Mouse (Mus musculus) embryonic facial prominence, embryonic 14.5 days (tissue): ENCODE measurements around the gene Klf3. TPM values are rescaled to one million over a fixed set of nuclear protein-coding genes. Genes with fewer than 3 reads are reported as not detected.

ENCODE experiments used
- ATAC-seq: fragments of 200-750 bp; cut with Nextera tagmentation; 2 replicates; pipeline ENCODE4 v1.8.0; 2017; ENCODE audit warnings: low read depth, moderate number of reproducible peaks, moderate TSS enrichment
- DNase-seq: peaks from one replicate; pipeline ENCODE4 v3.0.0-alpha.2; 2015; ENCODE audit warnings: low spot score
- H3K27ac ChIP-seq: fragments of 300-500 bp; sonication (generic); replicated peaks from 2 replicates; pipeline ENCODE4 v1.5.1; 2014; ENCODE audit warnings: low read depth, mild to moderate bottlenecking, low read length, moderate library complexity
- H3K27me3 ChIP-seq: fragments of 300-500 bp; sonication (generic); replicated peaks from 2 replicates; pipeline ENCODE4 v1.6.1; 2014; ENCODE audit warnings: low read length; ENCODE audit not compliant: control insufficient read depth, insufficient read depth
- H3K36me3 ChIP-seq: fragments of 300-500 bp; sonication (generic); 2 replicates; pipeline ENCODE4 v1.6.1; 2014; ENCODE audit warnings: low read length, mixed read lengths; ENCODE audit not compliant: control insufficient read depth, insufficient read depth
- H3K4me1 ChIP-seq: fragments of 300-500 bp; sonication (generic); 2 replicates; pipeline ENCODE4 v1.6.1; 2014; ENCODE audit warnings: antibody characterized with exemption, low read length; ENCODE audit not compliant: control insufficient read depth, insufficient read depth
- H3K4me2 ChIP-seq: fragments of 300-500 bp; sonication (generic); 2 replicates; pipeline ENCODE4 v1.6.1; 2014; ENCODE audit warnings: low read depth, mild to moderate bottlenecking, low read length, moderate library complexity, mixed read lengths
- H3K4me3 ChIP-seq: fragments of 300-500 bp; sonication (generic); 2 replicates; pipeline ENCODE4 v1.5.1; 2014; ENCODE audit warnings: low read depth, mild to moderate bottlenecking, low read length
- H3K9ac ChIP-seq: fragments of 300-500 bp; sonication (generic); 2 replicates; pipeline ENCODE4 v1.6.1; 2014; ENCODE audit warnings: low read depth, mild to moderate bottlenecking, low read length, moderate library complexity, mixed read lengths
- H3K9me3 ChIP-seq: fragments of 300-500 bp; sonication (generic); 2 replicates; pipeline ENCODE4 v1.6.1; 2016; ENCODE audit warnings: low read length; ENCODE audit not compliant: control insufficient read depth
- WGBS: fragments of 180-500 bp; shearing (Covaris S2); extraction: QIAGEN DNeasy Blood & Tissue Kit; methylation state at CpG from one replicate; pipeline ENCODE4 v1.1.7; 2014; 5-methylcytosine and 5-hydroxymethylcytosine counted together
- polyA plus RNA-seq: library from polyadenylated mRNA; unstranded; fragments of >200 nt; fragmentation: Nextera tagmentation; extraction: Ambion mirVana; gene quantifications from 2 replicates; pipeline ENCODE4 v1.2.1, GENCODE M21; 2014

The Klf3 gene
- polyA plus RNA-seq, result 58.5 and 65.5 TPM in 2 replicates

DNA sequence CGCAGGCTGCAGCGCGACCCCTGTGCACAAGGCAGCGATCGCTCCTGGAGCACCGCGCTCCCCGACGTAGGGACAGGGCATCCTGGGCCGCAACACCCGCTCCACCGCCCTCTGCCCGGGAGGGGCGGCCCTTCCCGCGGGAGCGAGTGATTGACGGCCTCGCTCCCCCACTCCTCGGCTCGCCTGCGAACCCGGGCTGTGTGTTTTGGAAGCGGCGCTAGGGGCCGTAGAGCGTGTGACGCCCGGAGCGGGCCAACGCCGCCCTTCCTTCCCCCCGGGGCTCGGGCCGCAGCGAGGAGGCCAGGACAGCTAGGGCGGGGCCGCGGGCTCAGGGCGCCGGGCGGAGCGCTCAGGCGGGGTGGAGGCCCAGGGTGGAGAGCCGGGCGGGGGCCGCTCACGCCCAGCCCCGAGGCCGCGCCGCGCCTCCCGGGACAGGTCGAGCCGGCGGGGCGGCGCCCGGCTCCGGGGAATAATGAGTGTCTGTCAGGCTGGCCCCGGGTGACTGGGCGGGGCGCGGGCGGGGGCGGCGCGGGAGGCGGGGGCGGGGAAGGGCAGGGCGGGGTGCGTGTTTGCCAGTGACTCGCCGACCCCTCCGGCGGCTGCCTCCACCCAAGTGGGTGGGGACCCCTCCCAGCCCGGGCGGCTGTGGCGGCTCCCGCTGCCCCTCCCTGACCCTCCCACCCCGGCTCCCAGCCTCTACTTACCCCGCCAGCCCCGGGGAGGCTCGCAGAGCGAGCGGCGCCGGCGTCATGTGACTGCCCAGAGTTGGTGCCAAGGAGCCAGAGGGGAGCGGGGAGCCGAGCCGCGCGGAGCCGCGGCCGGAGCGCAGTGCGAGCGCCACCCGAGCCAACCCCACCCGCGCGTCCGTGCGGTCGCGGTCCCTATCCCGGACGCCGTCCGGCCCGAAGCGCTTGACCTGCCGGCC lies at the start of gene Klf3:
TSS of gene Klf3 (plus strand) at position 594 of the 925 bp plus-strand sequence.
- H3K27me3 ChIP-seq, result no peaks in the 10 kb centered on the region
- ATAC-seq, result peak; percentile 92
- peak within 1 kb of the TSS; percentile 78 for H3K4me2 ChIP-seq
- DNase-seq, result peak; percentile 96
- H3K9me3 ChIP-seq, result peaks cover 6% of the 10 kb centered on the region; the same call in 1 of the 2 replicates
- H3K4me3 ChIP-seq, result peak within 1 kb of the TSS; percentile 89
- peak within 1 kb of the TSS; percentile 97 for H3K9ac ChIP-seq
- no peaks in the 10 kb centered on the region for H3K36me3 ChIP-seq
- WGBS, result 0% methylated on average over 8 of the region's 116 CpGs
- peak within 1 kb of the TSS; percentile 98 for H3K27ac ChIP-seq
- peaks cover 24% of the 10 kb centered on the region for H3K4me1 ChIP-seq

DNA sequence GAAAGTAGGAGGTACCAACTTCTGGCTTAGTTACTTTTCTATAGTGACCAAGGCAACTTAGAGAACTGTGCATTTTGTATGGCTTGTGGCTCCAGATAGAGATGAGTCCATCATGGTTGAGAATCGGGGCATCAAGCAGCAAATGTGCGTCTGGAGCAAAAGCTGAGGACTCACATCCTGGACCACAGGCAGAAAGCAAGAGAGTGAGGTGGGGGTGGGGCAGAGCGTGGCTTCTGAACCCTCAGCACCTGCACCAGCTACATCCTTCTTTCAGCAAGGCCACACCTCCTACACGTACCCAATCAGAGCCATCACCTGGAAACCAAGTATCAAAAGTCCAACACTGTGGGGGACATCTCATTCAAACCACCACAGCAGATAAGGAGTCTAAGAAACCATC lies 40.9 kb upstream of the Klf3 start:
- H3K27ac ChIP-seq, result no peak overlapping the region
- DNase-seq (no peak), ATAC-seq (no peak)
- H3K4me2 ChIP-seq, result no peak overlapping the region
- no peaks in the 10 kb centered on the region for H3K4me1 ChIP-seq
- no peaks in the 10 kb centered on the region for H3K36me3 ChIP-seq
- 87% methylated on average over 4 of the region's 4 CpGs for WGBS
- no peak overlapping the region for H3K4me3 ChIP-seq
- no peak overlapping the region for H3K9ac ChIP-seq
- H3K9me3 ChIP-seq, result no peaks in the 10 kb centered on the region
- H3K27me3 ChIP-seq, result no peaks in the 10 kb centered on the region

DNA sequence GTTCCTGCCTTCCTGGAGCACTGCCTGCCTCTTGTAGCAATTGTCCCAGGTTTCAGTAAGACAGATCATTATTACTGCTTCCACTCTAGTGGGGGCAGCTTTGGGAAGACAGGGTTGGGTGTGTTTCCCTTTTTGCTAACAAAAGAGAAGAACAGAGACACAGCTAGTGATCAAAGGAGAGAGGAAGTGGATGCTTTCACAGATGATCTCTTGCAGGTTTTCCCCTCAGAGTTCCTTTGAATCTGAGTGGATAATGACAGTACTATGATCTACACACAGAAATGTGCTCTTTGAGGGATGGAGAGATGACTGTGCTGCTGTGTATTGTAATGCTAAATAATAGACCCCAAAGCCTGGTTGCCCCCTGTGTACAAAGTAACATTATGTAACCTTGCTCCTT lies 38.7 kb upstream of the Klf3 start:
- ATAC-seq, result no peak
- Histone ChIP-seq H3K4me1 (no peaks in the 10 kb centered on the region), H3K27ac (no peak overlapping the region), H3K4me3 (no peak overlapping the region), H3K9ac (no peak overlapping the region), H3K36me3 (no peaks in the 10 kb centered on the region), H3K4me2 (no peak overlapping the region), H3K9me3 (peaks cover 11% of the 10 kb centered on the region; the same call in 1 of the 2 replicates), H3K27me3 (no peaks in the 10 kb centered on the region)
- DNase-seq, result no peak

DNA sequence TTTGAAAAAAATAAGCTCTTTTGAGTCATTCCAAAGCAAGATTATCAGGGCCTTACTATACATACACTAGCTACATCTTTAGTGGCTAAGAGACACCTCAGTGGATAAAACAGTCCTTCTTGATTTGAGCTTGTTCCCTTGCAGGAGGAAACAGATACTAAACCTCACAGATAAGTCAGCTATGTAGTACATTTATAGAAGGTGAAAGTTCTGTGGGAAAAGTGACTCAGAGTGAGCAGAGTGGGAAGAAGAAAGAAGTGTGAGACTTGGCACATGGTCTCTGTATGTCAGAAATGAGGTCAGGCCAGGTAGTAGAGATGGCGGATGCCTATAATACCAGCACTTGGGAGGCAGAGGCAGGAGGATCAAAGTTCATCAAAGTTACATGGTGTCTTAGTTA lies 37.4 kb upstream of the Klf3 start:
- Histone ChIP-seq H3K9ac (no peak overlapping the region), H3K27me3 (no peaks in the 10 kb centered on the region)
- 90% methylated on average over 1 of the region's 1 CpGs for WGBS

DNA sequence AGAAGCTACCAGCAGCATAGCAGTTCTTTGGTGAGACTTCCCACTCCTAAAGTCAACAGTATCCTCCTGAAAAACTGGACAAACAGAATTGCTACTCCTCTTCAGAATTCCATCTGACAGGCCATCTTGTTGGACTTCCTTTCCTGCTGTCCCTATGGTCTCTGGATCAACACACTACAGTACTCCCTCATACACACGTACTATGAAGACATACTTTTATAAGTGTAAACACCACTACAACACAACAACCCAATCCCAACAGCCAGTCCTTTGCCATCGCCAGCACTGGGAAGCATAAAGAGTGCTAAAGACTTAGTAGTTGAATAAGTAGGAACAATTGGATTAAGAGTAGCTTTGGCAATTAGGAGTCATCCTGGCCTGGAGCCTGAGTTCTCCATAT lies 36.6 kb upstream of the Klf3 start:
- Histone ChIP-seq H3K36me3 (no peaks in the 10 kb centered on the region), H3K4me2 (no peak overlapping the region), H3K4me1 (no peaks in the 10 kb centered on the region), H3K9ac (no peak overlapping the region), H3K27me3 (no peaks in the 10 kb centered on the region), H3K4me3 (no peak overlapping the region), H3K9me3 (peaks cover 11% of the 10 kb centered on the region; the same call in 1 of the 2 replicates), H3K27ac (no peak overlapping the region)
- ATAC-seq (no peak), DNase-seq (no peak)
- 92% methylated on average over 2 of the region's 2 CpGs for WGBS

More for the DNA sequence above, 37.4 kb upstream of the Klf3 start:
- H3K4me2 ChIP-seq, result no peak overlapping the region
- ATAC-seq (no peak), DNase-seq (no peak)
- H3K4me1 ChIP-seq, result no peaks in the 10 kb centered on the region
- no peak overlapping the region for H3K27ac ChIP-seq
- no peak overlapping the region for H3K4me3 ChIP-seq
- H3K9me3 ChIP-seq, result peaks cover 11% of the 10 kb centered on the region; the same call in 1 of the 2 replicates
- H3K36me3 ChIP-seq, result no peaks in the 10 kb centered on the region

DNA sequence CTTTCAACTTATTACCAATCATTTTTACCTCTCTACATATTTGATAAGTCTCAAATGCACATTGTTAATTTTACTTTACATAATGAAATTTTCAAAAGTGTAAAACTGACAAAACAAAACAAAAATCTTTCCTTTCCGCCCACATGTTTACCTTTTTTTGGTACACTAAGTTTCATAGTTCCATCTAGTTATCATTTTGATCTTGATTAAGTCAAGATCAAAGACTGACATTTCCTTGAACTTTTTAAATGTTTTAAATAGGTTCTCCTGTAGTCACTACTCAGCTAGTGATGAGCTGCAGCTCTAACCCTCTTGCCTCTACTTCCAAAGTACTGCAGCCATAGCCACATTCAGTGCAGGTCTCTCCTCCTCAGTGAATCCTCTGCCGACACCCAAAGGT lies 31.6 kb upstream of the Klf3 start:
- Histone ChIP-seq H3K27me3 (no peaks in the 10 kb centered on the region), H3K9ac (no peak overlapping the region), H3K36me3 (no peaks in the 10 kb centered on the region), H3K4me1 (no peaks in the 10 kb centered on the region), H3K9me3 (peaks cover 11% of the 10 kb centered on the region; the same call in 1 of the 2 replicates), H3K4me3 (no peak overlapping the region), H3K4me2 (no peak overlapping the region), H3K27ac (no peak overlapping the region)
- DNase-seq (no peak), ATAC-seq (no peak)
- 86% methylated on average over 2 of the region's 2 CpGs for WGBS

DNA sequence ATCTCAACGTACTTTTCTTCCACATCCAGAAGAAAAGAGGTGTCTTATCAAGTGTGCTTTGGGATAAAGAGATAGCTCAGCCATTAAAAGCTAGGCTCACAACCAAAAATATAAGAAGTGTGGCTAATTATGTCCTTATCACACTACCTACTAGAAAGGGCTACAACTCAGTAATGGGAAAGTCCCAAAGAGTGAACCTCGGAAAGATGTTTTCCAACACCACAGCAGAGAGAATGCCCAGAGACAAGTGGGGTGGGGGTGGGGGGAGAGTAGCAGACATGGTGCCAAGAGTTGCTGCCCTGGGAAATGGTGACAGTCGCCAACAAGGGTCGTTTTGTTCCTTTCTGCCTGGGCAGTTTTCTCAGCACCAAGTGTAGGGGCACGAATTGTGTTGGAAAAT lies 25.0 kb upstream of the Klf3 start:
- no peak overlapping the region for H3K4me2 ChIP-seq
- WGBS, result 79% methylated on average over 5 of the region's 5 CpGs
- no peak overlapping the region for H3K4me3 ChIP-seq
- no peak for ATAC-seq
- no peaks in the 10 kb centered on the region for H3K27me3 ChIP-seq
- no peak overlapping the region for H3K9ac ChIP-seq
- H3K27ac ChIP-seq, result no peak overlapping the region
- no peaks in the 10 kb centered on the region for H3K4me1 ChIP-seq
- no peaks in the 10 kb centered on the region for H3K36me3 ChIP-seq
- DNase-seq, result no peak
- H3K9me3 ChIP-seq, result no peaks in the 10 kb centered on the region

DNA sequence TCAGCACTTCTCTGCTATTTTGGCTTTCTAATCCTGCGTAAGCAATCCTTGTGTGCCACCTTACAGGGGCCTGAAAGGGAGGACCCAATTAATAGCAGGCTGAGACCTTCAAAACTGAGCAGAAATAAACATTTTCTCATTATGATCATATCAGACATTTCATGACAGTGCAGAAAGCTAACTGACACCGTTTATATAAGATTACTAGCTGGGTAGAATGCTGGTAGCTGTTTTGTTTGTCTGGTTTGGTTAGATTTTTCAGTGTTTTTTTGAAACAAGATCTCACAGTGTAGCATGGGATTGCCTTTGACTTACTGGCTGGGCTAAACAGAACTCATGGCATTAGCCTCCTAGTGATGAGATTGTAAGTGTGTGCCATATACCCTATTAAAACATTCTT lies 23.9 kb upstream of the Klf3 start:
- ATAC-seq, result no peak
- WGBS, result 69% methylated on average over 2 of the region's 2 CpGs
- Histone ChIP-seq H3K9me3 (no peaks in the 10 kb centered on the region), H3K4me3 (no peak overlapping the region), H3K9ac (no peak overlapping the region), H3K27ac (no peak overlapping the region), H3K27me3 (no peaks in the 10 kb centered on the region), H3K4me1 (no peaks in the 10 kb centered on the region), H3K4me2 (no peak overlapping the region), H3K36me3 (no peaks in the 10 kb centered on the region)
- DNase-seq, result no peak

DNA sequence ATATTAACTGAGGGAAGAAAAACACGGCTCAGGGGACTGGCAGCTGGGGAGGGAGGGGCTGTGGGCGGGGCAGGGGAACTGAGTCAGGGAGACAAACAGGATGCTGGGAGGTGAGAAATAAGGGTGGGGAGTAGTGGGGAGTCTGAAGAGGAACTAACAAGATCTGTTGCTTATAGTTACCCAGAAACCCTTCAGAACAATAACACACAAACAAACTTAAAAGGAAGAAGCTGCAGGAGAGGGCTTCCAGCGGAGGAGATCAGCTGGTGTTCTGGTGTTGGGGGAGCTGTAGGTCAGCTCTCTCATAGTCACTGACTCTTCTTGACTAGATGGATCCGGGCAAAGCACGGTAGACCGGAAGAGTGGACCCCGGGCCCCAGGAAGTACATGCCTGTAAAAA lies 22.4 kb upstream of the Klf3 start:
- Histone ChIP-seq H3K27ac (no peak overlapping the region), H3K4me3 (no peak overlapping the region), H3K4me2 (no peak overlapping the region), H3K4me1 (no peaks in the 10 kb centered on the region), H3K27me3 (no peaks in the 10 kb centered on the region), H3K9ac (no peak overlapping the region), H3K36me3 (no peaks in the 10 kb centered on the region), H3K9me3 (no peaks in the 10 kb centered on the region)
- no peak for ATAC-seq
- DNase-seq, result no peak
- 65% methylated on average over 7 of the region's 7 CpGs for WGBS
